Mouse (Mus musculus) embryo, embryonic 10.5 days (tissue): ENCODE measurements around the gene Slc16a5.
"Not testable (repeated sequence)": the region's sequence is repeated elsewhere in the genome, so short reads cannot be mapped to it uniquely, and the experiment has no call there.

Experiments used
- DNase-seq: peaks from one replicate; pipeline ENCODE4 v3.0.0-alpha.2; 2015; ENCODE audit warnings: low spot score

Slc16a5 gene

DNA sequence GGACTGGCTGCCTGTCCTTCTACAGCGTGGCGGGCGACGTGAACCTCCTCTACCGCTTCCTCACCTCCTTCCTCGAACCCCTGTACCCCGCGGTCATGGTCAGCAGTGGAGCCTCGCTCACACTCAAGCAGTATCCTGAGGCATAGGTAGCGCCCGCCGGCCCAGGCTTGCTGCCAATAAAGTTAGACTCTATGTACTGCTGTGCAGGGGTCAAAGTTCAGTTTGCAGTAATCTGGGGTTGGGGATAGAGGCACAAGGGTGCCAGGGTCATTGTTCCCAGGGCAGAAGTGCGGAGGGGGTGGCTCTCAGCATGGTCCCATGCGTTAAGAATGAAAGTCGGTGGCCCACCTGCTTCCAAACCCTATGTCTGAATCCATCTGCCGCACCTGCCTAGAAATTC is 14.2 kb upstream of the Slc16a5 start:
- DNase-seq = no peak

DNA sequence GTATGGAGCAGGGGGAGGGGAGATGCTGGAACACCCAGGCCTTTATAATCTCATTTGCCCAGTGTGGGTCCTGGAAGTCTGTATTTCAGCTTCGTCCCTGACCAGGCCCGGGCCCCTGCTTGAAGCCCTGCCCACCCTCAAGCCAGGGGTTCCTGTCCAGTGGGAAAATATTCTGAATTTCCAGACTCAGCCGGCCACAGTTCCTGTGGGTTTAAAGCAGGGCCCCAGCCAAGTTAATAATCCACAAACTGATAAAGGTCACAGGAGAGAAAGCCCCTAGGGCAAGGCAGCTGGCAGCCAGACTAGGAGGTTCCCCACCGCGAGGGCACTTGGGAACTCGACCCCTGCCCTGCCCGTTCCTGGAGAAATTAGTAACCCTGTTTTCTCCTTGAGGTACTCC is 13.3 kb upstream of the Slc16a5 start:
- DNase-seq = no peak

DNA sequence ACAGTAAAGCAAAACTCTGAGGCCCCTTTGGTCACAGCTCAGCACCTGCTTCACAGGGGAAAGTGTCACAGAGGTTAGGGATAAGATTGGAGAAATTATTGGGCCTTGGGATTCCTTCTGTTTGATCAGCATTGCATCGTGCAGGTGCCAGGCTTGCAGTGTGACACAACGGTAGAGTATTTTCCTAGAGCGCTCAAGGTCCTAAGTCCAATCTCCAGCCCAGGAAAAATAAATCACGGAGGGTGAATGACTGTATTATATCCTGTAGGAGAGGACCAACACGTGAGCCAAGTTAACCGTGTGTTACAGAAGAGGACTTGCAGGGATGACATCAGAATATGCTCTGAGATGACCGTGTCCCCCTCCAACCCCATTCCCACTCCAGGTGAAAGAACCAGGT is 12.1 kb upstream of the Slc16a5 start:
- no peak for DNase-seq

DNA sequence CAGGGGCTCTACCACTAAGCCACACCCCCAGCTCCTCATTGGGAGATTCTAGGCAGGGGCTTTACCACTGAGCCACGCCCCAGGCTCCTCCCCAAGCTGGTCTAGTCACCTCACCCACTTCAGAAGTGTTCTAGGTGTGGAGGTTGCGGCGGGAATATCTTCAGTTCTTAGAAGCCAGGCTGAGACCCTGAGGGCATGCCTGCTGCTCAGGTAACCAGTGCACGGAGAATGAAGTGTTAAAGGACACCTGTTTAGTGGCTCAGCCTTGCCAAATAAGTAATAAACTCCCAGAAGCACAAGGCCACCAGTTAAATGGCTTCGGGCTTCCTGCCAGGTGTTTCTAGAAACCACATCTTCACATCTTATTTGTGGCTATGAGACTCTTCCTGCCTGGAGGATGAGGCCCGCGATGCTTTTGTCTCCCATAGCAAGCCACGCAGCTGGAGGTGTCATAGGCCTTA is 10.5 kb upstream of the Slc16a5 start:
- DNase-seq = no peak

DNA sequence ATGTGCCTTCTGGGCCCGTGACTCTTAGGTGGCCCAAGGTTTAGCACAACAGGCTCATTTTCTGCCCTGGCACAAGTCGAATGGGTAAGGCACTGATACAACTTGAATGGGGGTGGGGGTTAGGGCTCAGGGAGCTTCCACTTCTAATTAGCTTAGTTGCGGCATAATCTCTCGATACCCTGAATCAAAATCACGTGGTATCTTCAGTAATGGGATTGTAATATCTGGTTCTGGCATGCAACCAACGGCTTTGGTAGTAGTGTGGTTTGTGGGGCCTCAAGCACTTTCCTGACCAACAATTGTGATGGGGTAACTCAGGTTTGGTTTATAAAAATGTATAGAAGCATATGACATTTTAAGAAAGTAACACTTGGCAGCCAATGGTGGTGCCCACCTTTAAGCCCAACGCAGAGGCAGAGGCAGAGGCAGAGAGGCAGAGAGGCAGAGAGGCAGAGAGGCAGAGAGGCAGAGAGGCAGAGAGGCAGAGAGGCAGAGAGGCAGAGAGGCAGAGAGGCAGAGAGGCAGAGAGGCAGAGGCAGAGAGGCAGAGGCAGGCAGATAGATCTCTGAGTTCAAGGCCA is 9.9 kb upstream of the Slc16a5 start:
- DNase-seq = no peak

DNA sequence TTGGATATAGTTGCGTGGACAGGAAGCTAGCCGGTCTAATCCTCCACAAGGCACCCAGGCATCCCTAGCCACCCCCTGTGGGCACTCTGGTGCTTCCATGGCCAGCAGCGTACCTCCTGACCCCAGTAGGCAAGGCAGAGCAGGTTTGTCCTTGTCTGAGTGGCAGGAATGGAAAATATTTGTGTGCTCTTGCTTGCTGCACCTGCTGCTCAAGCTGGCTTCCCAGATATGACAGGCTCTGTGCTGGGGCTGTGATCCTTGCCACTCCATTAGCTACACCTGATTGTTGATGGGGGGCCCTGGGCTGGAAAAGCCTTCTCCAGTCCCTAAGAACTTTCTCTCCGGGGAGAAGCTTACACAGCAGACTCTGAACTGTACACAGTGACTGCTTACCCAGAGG is 9.0 kb upstream of the Slc16a5 start:
- DNase-seq = no peak

DNA sequence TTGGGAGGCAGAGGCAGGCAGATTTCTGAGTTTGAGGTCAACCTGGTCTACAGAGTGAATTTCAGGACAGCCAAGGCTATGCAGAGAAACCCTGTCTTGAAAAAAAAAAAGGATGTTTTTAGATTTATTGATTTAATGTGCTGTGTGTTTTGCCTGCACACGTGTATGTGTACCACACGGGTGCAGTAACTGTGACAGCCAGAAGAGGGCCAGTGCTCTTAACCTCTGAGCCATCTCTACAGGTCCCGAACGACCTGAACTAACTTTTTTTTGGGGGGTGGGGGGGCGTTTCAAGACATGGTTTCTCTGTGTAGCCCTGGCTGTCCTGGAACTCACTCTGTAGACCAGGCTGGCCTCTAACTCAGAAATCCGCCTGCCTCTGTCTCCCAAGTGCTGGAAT is 7.5 kb upstream of the Slc16a5 start:
- DNase-seq = not testable (repeated sequence)

DNA sequence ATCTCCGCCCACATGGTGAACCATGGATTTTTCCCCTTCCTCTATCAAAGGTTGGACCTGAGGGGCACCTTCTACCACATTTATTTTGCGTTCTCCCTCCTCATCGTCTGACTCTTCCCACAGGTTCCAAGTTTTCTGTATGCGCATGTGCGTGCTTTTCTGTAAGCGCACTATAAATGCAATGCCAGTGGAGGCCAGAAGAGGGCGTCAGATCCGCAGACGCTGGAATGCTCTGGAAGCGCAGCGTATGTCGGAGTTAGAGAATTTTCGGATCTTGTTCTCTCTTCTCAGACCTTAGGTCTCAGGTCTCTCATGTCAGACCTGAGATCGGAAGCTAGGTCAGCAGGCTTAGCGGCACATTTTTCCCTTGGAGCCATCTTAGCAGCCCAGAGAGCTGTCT is 6.7 kb upstream of the Slc16a5 start:
- DNase-seq = no peak

DNA sequence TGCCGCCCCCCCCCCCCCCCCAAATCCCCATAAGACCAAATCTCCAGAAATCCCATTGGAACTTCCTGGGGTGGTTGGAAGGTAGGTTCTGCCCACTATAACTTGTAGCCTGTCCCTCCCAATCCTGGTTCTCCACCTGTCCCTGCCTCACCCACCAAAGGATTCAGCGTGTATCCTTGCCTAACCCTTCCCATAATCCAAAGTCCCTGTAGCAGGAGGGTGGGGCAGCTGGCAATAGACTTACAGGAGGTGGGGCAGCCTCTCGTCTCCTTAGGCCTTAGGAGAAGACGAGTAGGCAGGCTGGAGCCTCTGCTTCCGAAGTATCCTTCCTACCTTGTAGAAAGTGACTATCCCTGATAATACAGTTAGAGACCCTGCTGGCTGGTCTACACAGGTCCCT is 6.1 kb upstream of the Slc16a5 start:
- no peak for DNase-seq

DNA sequence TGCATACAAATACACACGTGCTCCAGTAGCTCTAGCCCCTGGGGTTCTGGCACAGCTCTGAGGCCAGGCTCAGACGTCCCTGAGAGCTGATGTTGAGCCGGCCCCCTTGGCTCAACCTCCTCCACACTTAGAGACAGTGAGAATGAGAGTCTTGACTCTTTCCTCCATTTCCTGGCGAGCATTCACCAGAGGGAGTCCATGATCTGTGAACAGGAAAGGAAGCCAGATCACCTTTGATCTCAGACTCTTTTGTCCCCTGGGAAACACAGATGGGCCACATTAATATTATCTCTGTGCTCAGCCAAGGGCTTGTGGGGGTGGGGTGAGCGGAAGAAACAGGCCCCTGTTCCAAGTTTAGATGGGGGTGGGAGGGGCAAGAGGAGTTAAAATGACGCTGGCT is 4.9 kb upstream of the Slc16a5 start:
- DNase-seq = peak; percentile 39

DNA sequence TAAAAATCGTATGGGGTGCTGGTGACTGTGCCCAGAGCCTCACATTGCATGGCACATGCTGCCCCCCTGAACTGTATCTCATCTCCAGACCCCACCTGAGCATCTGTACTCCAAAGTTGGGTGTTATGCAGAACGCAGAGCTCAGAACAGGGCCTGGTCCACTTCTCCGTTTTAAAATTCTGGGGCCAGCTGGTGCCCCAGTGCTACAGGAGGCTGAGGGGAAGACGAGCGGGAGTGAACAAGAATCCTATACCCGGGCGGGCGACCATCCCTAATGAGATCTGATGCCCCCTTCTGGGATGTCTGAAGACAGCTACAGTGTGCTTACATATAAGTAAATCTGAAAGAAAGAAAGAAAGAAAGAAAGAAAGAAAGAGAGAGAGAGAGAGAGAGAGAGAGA is 1.3 kb upstream of the Slc16a5 start:
- DNase-seq = no peak

DNA sequence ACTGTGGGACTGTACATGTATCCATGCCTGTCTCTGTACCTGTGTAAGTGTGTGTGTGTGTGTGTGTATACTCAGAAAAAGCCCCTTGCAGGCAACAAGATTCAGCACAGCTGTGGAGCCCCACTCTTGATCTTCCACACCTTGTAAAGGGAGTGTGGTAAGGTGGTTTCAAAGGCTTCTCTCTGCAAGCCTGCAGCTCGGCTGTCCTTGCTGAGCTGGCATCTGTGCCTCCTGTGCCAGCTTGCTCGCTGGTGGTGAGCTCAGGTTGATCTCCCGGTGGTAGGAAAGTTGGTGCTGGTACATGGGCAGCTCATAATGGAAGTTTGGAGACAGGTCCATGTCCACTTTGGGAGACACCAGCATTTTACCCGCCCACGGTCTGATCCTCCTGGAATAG is 430 bp upstream of the Slc16a5 start:
- no peak for DNase-seq

DNA sequence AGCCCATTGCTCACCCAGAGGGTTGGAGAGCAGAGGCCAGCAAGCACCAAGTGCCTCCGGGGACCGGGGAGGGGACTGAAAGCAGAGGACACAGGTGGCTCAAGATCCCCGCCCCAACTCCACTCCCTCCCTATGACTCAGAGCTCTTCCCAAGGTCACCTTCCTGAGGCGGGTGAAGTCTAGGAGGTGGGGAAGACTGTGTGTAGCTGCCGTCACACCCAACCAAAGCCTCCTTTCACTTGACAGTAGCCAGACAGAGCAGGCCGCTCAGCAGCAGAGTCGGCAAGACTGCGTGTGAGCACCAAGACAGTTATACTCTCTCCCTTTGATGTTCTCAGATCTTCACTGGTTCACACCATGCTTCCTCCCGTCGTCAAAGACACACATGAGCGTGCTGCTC is 1.1 kb downstream of the Slc16a5 start:
- no peak for DNase-seq

DNA sequence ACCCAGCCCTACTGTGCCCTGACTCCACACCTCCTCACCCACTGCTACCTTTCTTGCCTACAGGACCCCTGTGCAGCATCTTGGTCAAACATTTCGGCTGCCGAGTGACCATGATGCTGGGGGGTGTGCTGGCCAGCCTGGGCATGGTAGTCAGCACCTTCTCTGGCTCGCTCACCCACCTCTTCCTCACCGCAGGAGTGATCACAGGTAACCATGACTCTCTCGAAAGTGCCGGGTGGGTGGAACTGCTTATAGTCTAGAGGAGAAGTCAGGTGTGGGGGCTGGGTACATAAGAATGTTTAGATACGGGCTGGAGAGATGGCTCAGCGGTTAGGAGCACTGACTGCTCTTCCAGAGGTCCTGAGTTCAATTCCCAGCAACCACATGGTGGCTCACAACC is 2.6 kb downstream of the Slc16a5 start:
- DNase-seq = no peak

DNA sequence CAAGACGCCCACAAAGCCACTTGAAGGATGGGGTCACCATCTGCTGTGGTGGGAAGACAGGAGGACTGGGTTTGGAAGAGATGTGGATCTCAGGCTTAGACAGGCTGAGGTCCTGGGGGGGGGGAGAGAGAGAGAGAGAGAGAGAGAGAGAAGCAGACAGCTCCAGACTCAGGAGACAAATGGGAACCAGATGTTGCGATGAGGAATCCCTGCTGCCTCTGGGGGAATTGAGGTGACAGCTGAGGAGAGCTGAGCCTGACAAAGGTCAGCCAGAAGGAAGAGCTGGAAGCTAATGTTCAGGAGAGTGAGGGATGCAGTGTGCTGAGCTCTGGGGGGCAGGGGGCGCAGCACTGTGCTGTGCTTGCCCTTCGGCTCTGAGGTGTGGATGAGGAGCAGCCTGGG is 4.9 kb downstream of the Slc16a5 start:
- DNase-seq = peak; percentile 86

DNA sequence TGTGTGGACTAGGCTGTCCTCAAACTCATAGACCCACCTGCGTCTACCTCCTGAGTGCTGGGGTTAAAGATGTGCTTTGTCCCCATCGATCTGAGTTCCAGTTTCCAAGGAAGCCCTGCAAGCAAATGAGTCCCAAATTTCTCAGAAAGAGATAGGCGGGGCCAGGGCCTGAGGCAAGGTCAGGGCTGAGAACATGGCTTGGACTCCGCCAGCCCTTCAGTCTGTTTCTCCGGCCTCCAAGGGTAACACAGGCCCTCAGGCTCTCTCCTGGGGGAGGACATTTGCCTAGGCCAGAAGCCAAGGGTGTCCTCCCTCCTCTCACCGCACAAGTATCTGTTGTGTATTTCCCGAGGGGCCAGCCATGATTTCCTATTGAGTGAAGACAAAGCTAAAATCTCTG is 9.9 kb downstream of the Slc16a5 start:
- DNase-seq = no peak

DNA sequence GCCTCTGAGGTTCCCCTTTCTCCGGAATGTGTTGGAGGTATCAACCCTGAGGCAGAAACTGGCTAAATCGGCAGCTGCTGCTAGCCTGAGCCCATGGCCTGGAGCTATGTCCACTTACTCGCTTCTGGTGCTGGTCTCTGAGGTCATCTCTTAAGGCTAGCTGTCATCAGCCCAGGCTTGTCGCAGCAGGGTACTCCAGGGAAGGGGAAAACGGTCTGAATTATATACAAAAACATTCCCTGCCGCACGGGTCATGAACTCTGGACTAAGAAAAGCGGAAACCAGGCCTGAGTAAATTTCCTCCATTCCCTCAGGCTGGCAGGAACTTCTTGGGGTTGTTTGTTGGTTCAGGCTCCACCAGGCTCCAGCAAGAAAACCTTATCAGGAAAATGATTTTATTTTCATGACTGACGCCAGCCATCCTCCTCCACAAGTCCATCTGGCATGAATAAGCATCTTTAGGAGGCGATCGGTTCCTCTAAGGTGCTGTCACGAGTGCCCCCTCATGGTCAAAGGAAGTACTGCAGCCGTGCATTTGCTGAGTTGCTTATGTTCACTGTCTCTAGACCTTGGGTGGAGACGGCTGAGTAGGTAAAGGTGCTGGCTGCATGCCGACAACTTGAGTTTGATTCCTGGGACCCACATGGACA is 11.5 kb downstream of the Slc16a5 start:
- DNase-seq = peak; percentile 99

DNA sequence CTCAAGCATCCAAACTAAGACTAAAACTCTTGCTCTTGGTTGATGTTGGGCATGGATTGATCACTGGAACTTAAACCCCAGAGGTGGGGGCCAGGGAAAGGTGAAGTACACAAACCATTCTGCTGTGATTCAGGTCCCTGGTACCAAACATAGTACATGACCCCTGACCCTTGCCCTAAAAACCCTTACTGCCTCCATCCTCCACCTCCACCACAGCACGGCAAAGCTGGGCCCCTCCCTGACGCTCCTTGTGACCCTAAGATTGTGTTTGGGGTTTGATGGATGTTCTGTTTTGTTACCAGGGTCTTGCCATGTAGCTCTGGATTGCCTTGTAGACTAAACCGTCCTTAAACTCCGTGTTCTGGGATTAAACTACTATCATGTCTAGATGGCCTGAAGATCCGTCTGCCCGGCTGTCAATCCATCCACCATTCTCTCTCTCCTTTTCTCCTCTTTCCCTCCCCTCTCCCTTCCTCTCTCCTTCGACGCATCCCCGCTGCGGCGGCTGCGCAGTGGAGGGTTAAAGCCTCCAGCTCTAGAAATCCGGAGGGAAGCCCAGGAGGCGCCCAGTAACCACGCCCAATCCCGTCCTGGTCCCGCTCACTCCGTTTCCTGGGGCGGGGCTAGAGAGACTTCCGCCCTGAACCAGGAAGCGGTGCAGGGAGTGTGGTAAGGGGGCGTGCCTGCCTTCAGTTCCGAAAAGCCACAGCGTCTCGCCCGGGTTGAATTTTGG is 12.9 kb downstream of the Slc16a5 start, which contains the start of gene Armc7:
Gene Armc7 (plus strand): TSS at position 643 of the 733 bp plus-strand sequence.
- peak; percentile 99 for DNase-seq

DNA sequence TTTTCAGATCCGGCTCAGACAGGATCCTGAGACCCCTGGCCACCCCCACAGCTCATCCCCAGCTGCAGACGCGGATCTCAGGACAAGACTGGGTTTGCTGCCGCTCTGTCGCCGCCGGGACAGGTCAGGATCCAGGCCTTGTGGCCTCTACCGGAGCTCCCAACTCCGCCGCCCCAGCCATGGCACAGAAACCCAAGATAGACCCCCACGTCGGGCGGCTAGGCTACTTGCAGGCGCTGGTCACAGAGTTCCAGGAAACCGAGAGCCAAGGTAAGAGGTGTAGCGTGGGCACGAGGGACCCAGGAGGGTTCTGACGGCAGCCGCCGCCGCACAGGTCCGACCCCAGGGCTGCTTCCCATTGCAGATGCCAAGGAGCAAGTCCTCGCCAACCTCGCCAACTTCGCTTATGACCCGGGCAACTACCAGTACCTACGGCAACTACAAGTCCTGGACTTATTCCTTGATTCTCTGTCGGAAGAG is 13.5 kb downstream of the Slc16a5 start:
- DNase-seq = no peak

DNA sequence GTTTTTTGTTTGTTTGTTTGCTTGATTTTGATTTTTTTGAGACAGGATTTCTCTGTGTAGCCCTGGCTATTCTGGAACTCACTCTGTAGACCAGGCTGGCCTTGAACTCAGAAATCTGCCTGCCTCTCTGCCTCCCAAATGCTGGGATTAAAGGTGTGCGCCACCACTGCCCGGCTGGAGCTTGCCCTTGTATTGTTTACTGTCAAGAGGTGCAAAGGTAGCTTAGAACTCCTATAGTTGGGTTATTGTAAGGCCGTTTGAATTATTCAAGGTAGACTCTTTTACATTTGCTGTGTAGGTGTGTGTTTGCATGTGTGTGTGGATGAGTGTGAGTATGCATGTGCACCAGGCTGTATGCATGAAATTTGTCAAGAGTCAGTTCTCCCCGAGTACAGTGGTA is 14.4 kb downstream of the Slc16a5 start:
- not testable (repeated sequence) for DNase-seq

DNA sequence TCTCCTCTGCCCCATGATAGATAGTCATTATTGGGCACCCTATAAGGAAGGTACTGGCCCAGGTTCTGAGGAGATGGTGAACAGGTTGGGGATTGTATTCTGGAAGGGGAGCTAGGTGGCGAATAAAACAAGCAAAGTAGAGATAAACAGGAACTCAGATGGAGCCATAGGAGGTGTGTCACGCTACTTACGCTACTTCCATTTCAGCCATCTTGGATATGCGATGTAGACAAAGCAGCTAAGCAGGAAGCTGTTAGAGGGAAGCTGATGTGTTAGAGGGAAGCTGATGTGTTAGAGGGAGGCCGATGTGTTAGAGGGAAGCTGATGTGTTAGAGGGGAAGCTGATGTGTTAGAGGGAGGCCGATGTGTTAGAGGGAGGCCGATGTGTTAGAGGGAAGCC is 15.1 kb downstream of the Slc16a5 start:
- DNase-seq = not testable (repeated sequence)

DNA sequence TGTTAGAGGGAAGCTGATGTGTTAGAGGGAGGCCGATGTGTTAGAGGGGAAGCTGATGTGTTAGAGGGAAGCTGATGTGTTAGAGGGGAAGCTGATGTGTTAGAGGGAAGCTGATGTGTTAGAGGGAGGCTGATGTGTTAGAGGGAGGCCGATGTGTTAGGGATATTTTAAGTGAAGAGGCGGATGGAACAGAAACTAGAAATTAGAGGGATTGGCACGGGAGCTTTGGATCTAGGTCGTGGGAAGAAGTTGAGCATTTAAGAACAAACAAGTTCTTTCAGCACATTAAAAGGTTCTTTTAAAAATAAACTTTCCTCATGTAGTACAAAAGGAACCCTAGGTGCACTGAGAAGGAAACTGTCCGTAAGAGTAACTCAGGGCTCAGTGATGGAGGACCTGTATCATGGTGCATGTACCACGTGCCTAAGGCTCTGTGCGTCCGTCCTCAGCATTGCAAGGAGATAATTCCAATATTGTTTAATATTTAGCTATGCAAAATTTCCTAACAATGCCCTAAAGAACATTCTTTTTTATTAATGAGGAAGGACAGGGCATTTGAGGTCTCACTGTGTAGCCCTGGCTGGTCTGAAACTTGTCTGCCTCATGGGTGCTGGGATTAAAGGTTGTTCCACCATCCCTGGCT is 16.1 kb downstream of the Slc16a5 start:
- no peak for DNase-seq
